Mouse (Mus musculus) small intestine, adult 2 months (tissue): ENCODE measurements at regions not wholly inside any gene's neighbourhood (a gene's known extent, or its start where the extent isn't known, plus 50 kb on each side); places are given as distances from the start of the nearest gene placed in this dataset.

Source experiments
- CTCF ChIP-seq: fragments of 200-500 bp; IDR thresholded peaks from 2 replicates; pipeline ENCODE4 v1.5.1; 2012; ENCODE audit warnings: low read depth, mild to moderate bottlenecking, control low read depth, inconsistent platforms, low read length, moderate library complexity, mixed read lengths; ENCODE audit not compliant: insufficient replicate concordance, insufficient read length; ENCODE audit errors: extremely low read depth
- POLR2A ChIP-seq: fragments of 200-500 bp; IDR thresholded peaks from 2 replicates; pipeline ENCODE4 v1.6.1; 2012; ENCODE audit warnings: low read depth, mild to moderate bottlenecking, control low read depth, inconsistent platforms, low read length, moderate library complexity

DNA sequence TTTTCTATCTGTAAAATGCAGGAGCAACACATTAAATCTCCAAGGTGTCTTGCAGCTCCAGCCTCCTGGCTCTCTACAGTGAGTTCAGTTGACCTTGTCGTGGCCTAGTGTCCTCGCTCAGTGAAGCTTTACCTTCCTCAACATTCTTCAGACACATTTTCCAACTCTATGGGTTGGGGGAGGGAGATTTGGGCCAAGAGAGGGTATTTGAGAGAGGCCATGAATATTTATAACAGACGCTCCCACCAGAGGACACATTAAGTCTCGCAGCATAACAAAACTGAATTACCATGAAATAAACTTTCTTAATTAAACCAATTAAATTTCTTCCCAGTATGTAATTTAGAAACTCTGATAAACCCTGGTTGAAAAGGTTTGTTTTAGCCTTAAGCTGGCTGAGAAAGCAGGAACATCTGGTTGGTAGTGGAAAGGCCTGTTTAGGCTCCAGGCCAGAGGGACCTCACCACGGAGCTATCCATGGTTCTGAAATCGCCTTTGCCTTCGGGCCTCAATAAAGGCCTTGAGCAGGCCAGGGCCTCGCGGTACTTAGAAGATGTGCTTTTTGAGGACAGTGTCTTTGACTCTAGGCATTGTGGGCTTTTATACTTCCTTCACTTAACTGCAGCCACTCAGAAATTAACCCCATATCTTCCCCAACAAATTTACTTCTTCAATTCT lies 109.9 kb downstream of the Dmrta2 start:
- TF ChIP-seq CTCF: no peak
- no peak for TF ChIP-seq POLR2A
